Mouse (Mus musculus): Measurements from ENCODE around the gene Eva1b.
"Not testable (repeated sequence)": the region's sequence is repeated elsewhere in the genome, so short reads cannot be mapped to it uniquely, and the experiment has no call there.

Gene Eva1b

GRCm38 (mm10) chr4:126157562-126157961 is 10.0 kb downstream of the Eva1b start:
- DNase-seq = no peak

GRCm38 (mm10) chr4:126159455-126159854 is 11.9 kb downstream of the Eva1b start:
- DNase-seq = peak in 1 of 2 experiments; percentile 51

- DNase-seq = no peak
These were observed 13.4 kb downstream of the Eva1b start for GRCm38 (mm10) chr4:126160981-126161380.

- DNase-seq = no peak
These were observed 13.9 kb downstream of the Eva1b start for GRCm38 (mm10) chr4:126161456-126161855.

GRCm38 (mm10) chr4:126161986-126162385 is 14.4 kb downstream of the Eva1b start:
- DNase-seq = no peak

GRCm38 (mm10) chr4:126162544-126163066 is 15.1 kb downstream of the Eva1b start:
- peak; percentile 94 to 97 for DNase-seq

- peak; percentile 54 to 78 for DNase-seq
These were observed 15.6 kb downstream of the Eva1b start, which contains the start of gene Sh3d21 for GRCm38 (mm10) chr4:126163067-126163659. Gene Sh3d21, minus strand, starts transcription at chr4:126163491.

GRCm38 (mm10) chr4:126163685-126164084 is 16.1 kb downstream of the Eva1b start:
- DNase-seq = peak; percentile 54 to 80

GRCm38 (mm10) chr4:126165092-126165491 is 17.5 kb downstream of the Eva1b start:
- DNase-seq = not testable (repeated sequence)

GRCm38 (mm10) chr4:126166084-126166483 is 18.5 kb downstream of the Eva1b start:
- peak; percentile 55 to 84 for DNase-seq

GRCm38 (mm10) chr4:126168851-126169250 is 21.3 kb downstream of the Eva1b start:
- DNase-seq = peak in 1 of 2 experiments; percentile 47

- DNase-seq = not testable (repeated sequence)
These were observed 23.2 kb downstream of the Eva1b start for GRCm38 (mm10) chr4:126170737-126171136.

- DNase-seq = no peak
These were observed 26.3 kb downstream of the Eva1b start for GRCm38 (mm10) chr4:126173800-126174199.

- not testable (repeated sequence) for DNase-seq
These were observed 28.4 kb downstream of the Eva1b start for GRCm38 (mm10) chr4:126175980-126176379.

- DNase-seq = peak; percentile 67 to 68
These were observed 33.8 kb downstream of the Eva1b start for GRCm38 (mm10) chr4:126181170-126181957.

- DNase-seq = no peak
These were observed 35.5 kb downstream of the Eva1b start for GRCm38 (mm10) chr4:126183034-126183433.

- DNase-seq = no peak
These were observed 39.6 kb downstream of the Eva1b start for GRCm38 (mm10) chr4:126187096-126187495.

- DNase-seq = no peak
These were observed 43.1 kb downstream of the Eva1b start for GRCm38 (mm10) chr4:126190636-126191035.

- no peak for DNase-seq
These were observed 46.7 kb downstream of the Eva1b start for GRCm38 (mm10) chr4:126194216-126194615.

GRCm38 (mm10) chr4:126194916-126195315 is 47.4 kb downstream of the Eva1b start:
- no peak for DNase-seq

- peak in 1 of 2 experiments; percentile 36 for DNase-seq
These were observed 49.9 kb downstream of the Eva1b start for GRCm38 (mm10) chr4:126197485-126197884.

Measured in kidney, postnatal 25 days (tissue).